Mouse (Mus musculus): ENCODE results near the gene Strip1.

DNA sequence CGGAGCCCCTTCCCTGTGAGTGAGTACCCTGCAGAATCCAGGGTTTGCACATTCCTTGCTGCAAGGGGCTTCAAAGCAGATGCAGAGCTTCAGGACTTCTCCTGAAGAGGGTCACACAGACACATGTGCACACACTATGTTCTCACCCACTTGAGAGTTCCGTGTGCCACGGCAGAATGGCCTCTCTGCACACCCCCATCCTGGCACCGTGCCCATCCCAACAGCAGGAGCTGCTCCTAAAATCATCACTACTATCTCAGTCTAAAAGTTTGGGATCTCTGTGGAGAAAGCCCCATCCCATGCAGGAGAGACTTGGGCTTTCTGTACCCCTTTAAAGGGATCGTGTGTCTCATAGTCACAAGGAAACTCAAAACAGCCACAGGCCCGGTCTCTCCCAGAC lies 45.0 kb downstream of the Strip1 start:
- TF ChIP-seq CTCF (IDR thresholded peaks at IDR 0.05; ENCODE audit: low read depth, low read length) (no peak), POLR2A (IDR thresholded peaks at IDR 0.05; ENCODE audit: extremely low read depth, insufficient read depth, low read length) (no peak)

All from liver, adult 2 months (tissue).